Mouse (Mus musculus) Patski (cell line): ENCODE measurements around the gene Dgkz. TPM values are rescaled to one million over a fixed set of nuclear protein-coding genes. Genes with fewer than 3 reads are reported as not detected.

Source experiments
- ATAC-seq: fragments of 100-300 bp; one replicate; pipeline ENCODE4 v1.8.0; 2021
- CTCF ChIA-PET: fragments of 350-600 bp; sonication (Branson Sonifier 250); formaldehyde crosslinking; loops from one replicate; lab custom pipeline; 2022; ENCODE audit warnings: inconsistent platforms; lab: Charles Lee
- POLR2A ChIA-PET: fragments of 350-600 bp; sonication (Branson Sonifier 250); formaldehyde crosslinking; loops from one replicate; lab custom pipeline; 2022; ENCODE audit warnings: antibody characterized with exemption, inconsistent platforms; lab: Charles Lee
- DNase-seq: peaks from one replicate; pipeline ENCODE4 v3.0.0-alpha.2; 2011; ENCODE audit warnings: low read depth, low spot score
- H3K27me3 ChIP-seq: fragments of 371-371 bp; one replicate; pipeline ENCODE4 v1.5.1; 2021
- CTCF ChIP-seq: fragments of 100-300 bp; IDR thresholded peaks from one replicate; pipeline ENCODE4 v1.5.1; 2021
- in situ Hi-C: fragments of 300-500 bp; cut with MboI; formaldehyde crosslinking; loops from 3 replicates; pipeline ENCODE4 v1.11.1; 2018; ENCODE audit warnings: low pct_unique_long_range_greater_than_20kb, mixed read lengths
- polyA plus RNA-seq: library from polyadenylated mRNA; unstranded; gene quantifications from one replicate; pipeline ENCODE4 v1.2.3, GENCODE M21; 2021

The Dgkz gene
- polyA plus RNA-seq, 1 experiment from 2014 or later, result 38.5 TPM

GRCm38 (mm10) chr2:91962864-91963401 is 12.7 kb downstream of the Dgkz start:
- no peak for TF ChIP-seq CTCF
- in situ Hi-C loops, result no loop called here
- H3K27me3 ChIP-seq, result peaks cover 5% of the 10 kb centered on the region
- ChIA-PET CTCF (interaction anchor here (1.3 to 5.8 kb wide), 4 partner anchors 9 to 25 kb away, joined by 5 to 63 read pairs (median 10); partner anchors contain the start of gene Gm9821), POLR2A (interaction anchor here (0.7 to 1.4 kb wide), 2 partner anchors 13 to 433 kb away, joined by 4 read pairs; no protein-coding TSS in a partner anchor)
- no peak for DNase-seq
- peak; percentile 34 for ATAC-seq

- no peak for ATAC-seq
- ChIA-PET CTCF (interaction anchor here (2.6 to 5.8 kb wide), 3 partner anchors 8 to 25 kb away, joined by 10 to 63 read pairs (median 11); partner anchors contain the start of gene Gm9821), POLR2A (interaction anchor here (0.6 to 1.4 kb wide), 3 partner anchors 13 to 434 kb away, joined by 4 to 6 read pairs (median 4); partner anchors contain the start of gene Mdk)
- no peak for DNase-seq
- H3K27me3 ChIP-seq, result peaks cover 5% of the 10 kb centered on the region
- TF ChIP-seq CTCF, result no peak
- in situ Hi-C loops, result no loop called here
These were observed 13.5 kb downstream of the Dgkz start for GRCm38 (mm10) chr2:91961901-91962761.

GRCm38 (mm10) chr2:91960459-91960858 is 15.2 kb downstream of the Dgkz start:
- no peak for TF ChIP-seq CTCF
- H3K27me3 ChIP-seq, result peaks cover 3% of the 10 kb centered on the region
- in situ Hi-C loops, result no loop called here
- DNase-seq (no peak), ATAC-seq (no peak)
- ChIA-PET CTCF (interaction anchor here (1.4 to 5.8 kb wide), 3 partner anchors 11 to 17 kb away, joined by 3 to 63 read pairs (median 14); partner anchors contain the start of gene Gm9821), POLR2A (interaction anchor here (0.7 to 1.4 kb wide), 2 partner anchors 13 to 225 kb away, joined by 4 to 6 read pairs; no protein-coding TSS in a partner anchor)

- in situ Hi-C loops, result no loop called here
- no peak for TF ChIP-seq CTCF
- ChIA-PET POLR2A (interaction anchor here (0.7 to 1.4 kb wide), 2 partner anchors 12 to 225 kb away, joined by 4 to 6 read pairs; no protein-coding TSS in a partner anchor), CTCF (interaction anchor here (1.0 to 5.8 kb wide), 4 partner anchors 10 to 31 kb away, joined by 3 to 63 read pairs (median 8); partner anchors contain the start of gene Gm9821)
- ATAC-seq (no peak), DNase-seq (no peak)
- H3K27me3 ChIP-seq, result no peaks in the 10 kb centered on the region
These were observed 15.9 kb downstream of the Dgkz start for GRCm38 (mm10) chr2:91959544-91960410.

- H3K27me3 ChIP-seq, result no peaks in the 10 kb centered on the region
- TF ChIP-seq CTCF, result no peak
- in situ Hi-C loops, result no loop called here
- CTCF ChIA-PET, result interaction anchor here (1.0 to 5.8 kb wide), 4 partner anchors 9 to 31 kb away, joined by 3 to 63 read pairs (median 8); partner anchors contain the start of gene Gm9821
- DNase-seq, result no peak
- no peak for ATAC-seq
- POLR2A ChIA-PET, result interaction anchor here (1.1 to 1.4 kb wide), 2 partner anchors 11 to 12 kb away, joined by 3 to 6 read pairs; no protein-coding TSS in a partner anchor
These were observed 16.8 kb downstream of the Dgkz start for GRCm38 (mm10) chr2:91958701-91959457.

- H3K27me3 ChIP-seq, result no peaks in the 10 kb centered on the region
- ATAC-seq (no peak), DNase-seq (no peak)
- in situ Hi-C loops, result no loop called here
- TF ChIP-seq CTCF, result no peak
- ChIA-PET POLR2A (interaction anchor here (1.1 kb wide), 1 partner anchor 11 kb away, joined by 3 read pairs; no protein-coding TSS in a partner anchor), CTCF (interaction anchor here (3.0 kb wide), 1 partner anchor 10 kb away, joined by 14 read pairs; no protein-coding TSS in a partner anchor)
These were observed 17.6 kb downstream of the Dgkz start for GRCm38 (mm10) chr2:91958049-91958448.

GRCm38 (mm10) chr2:91957096-91957495 is 18.6 kb downstream of the Dgkz start:
- POLR2A ChIA-PET, result no interaction called here
- in situ Hi-C loops, result no loop called here

GRCm38 (mm10) chr2:91955875-91956274 is 19.8 kb downstream of the Dgkz start:
- ATAC-seq (no peak), DNase-seq (no peak)
- ChIA-PET CTCF (no interaction called here), POLR2A (no interaction called here)
- in situ Hi-C loops, result no loop called here
- TF ChIP-seq CTCF, result no peak
- no peaks in the 10 kb centered on the region for H3K27me3 ChIP-seq

More at GRCm38 (mm10) chr2:91957096-91957495, 18.6 kb downstream of the Dgkz start:
- H3K27me3 ChIP-seq, result no peaks in the 10 kb centered on the region
- CTCF ChIA-PET, result interaction anchor here (0.8 to 0.9 kb wide), 2 partner anchors 10 to 14 kb away, joined by 3 read pairs; no protein-coding TSS in a partner anchor
- ATAC-seq, result no peak
- DNase-seq, result no peak
- no peak for TF ChIP-seq CTCF

- DNase-seq (no peak), ATAC-seq (no peak)
- CTCF ChIA-PET, result interaction anchor here (2.3 kb wide), 1 partner anchor 8 kb away, joined by 11 read pairs; no protein-coding TSS in a partner anchor
- in situ Hi-C loops, result no loop called here
- POLR2A ChIA-PET, result interaction anchor here (0.6 kb wide), 1 partner anchor 181 kb away, joined by 3 read pairs; no protein-coding TSS in a partner anchor
- TF ChIP-seq CTCF, result no peak
- no peaks in the 10 kb centered on the region for H3K27me3 ChIP-seq
These were observed 20.5 kb downstream of the Dgkz start for GRCm38 (mm10) chr2:91955121-91955591.
